Mouse (Mus musculus): Measurements from ENCODE around the gene Adcy9. TPM values are rescaled to one million over a fixed set of nuclear protein-coding genes. Genes with fewer than 3 reads are reported as not detected.

Adcy9 gene
- polyA plus RNA-seq, 1 experiment from 2014 or later, result 1.5 TPM

- Histone ChIP-seq H3K4me3 (replicated peaks; ENCODE audit: low read length) (no peak overlapping the region), H3K9ac (ENCODE audit: low read length) (no peak overlapping the region), H3K9me3 (replicated peaks; ENCODE audit: control insufficient read depth, low read length) (no peaks in the 10 kb centered on the region), H3K27me3 (ENCODE audit: control insufficient read depth, insufficient read depth, low read length) (no peaks in the 10 kb centered on the region), H3K4me1 (ENCODE audit: control insufficient read depth, insufficient read depth, low read length) (peaks cover 14% of the 10 kb centered on the region), H3K36me3 (ENCODE audit: control insufficient read depth, insufficient read depth, low read length) (no peaks in the 10 kb centered on the region), H3K27ac (ENCODE audit: low read length) (no peak overlapping the region), H3K4me2 (ENCODE audit: low read depth, low read length) (no peak overlapping the region)
- WGBS, result 89% methylated on average over 5 of the region's 5 CpGs
- ATAC-seq (ENCODE audit: insufficient read depth, low FRiP score), result no peak
Measured at GRCm38 (mm10) chr16:4276621-4277020, 143.7 kb downstream of the Adcy9 start.

GRCm38 (mm10) chr16:4276151-4276550 lies 144.1 kb downstream of the Adcy9 start:
- no peaks in the 10 kb centered on the region for H3K9me3 ChIP-seq (replicated peaks; ENCODE audit: control insufficient read depth, low read length)
- 76% methylated on average over 2 of the region's 2 CpGs for WGBS
- no peak overlapping the region for H3K4me3 ChIP-seq (replicated peaks; ENCODE audit: low read length)
- no peaks in the 10 kb centered on the region for H3K27me3 ChIP-seq (ENCODE audit: control insufficient read depth, insufficient read depth, low read length)
- no peak for ATAC-seq (ENCODE audit: insufficient read depth, low FRiP score)
- no peak overlapping the region for H3K4me2 ChIP-seq (ENCODE audit: low read depth, low read length)
- H3K4me1 ChIP-seq (ENCODE audit: control insufficient read depth, insufficient read depth, low read length), result peaks cover 14% of the 10 kb centered on the region
- no peaks in the 10 kb centered on the region for H3K36me3 ChIP-seq (ENCODE audit: control insufficient read depth, insufficient read depth, low read length)
- no peak overlapping the region for H3K27ac ChIP-seq (ENCODE audit: low read length)
- H3K9ac ChIP-seq (ENCODE audit: low read length), result no peak overlapping the region

- Histone ChIP-seq H3K4me3 (replicated peaks; ENCODE audit: low read length) (no peak overlapping the region), H3K4me2 (ENCODE audit: low read depth, low read length) (peak overlapping the region; percentile 16; the same call in 1 of the 2 replicates), H3K36me3 (ENCODE audit: control insufficient read depth, insufficient read depth, low read length) (no peaks in the 10 kb centered on the region), H3K27ac (ENCODE audit: low read length) (peak overlapping the region; percentile 94), H3K9me3 (replicated peaks; ENCODE audit: control insufficient read depth, low read length) (no peaks in the 10 kb centered on the region), H3K27me3 (ENCODE audit: control insufficient read depth, insufficient read depth, low read length) (no peaks in the 10 kb centered on the region), H3K4me1 (ENCODE audit: control insufficient read depth, insufficient read depth, low read length) (peaks cover 21% of the 10 kb centered on the region), H3K9ac (ENCODE audit: low read length) (peak overlapping the region; percentile 28; the same call in 1 of the 2 replicates)
- 30% methylated on average over 12 of the region's 12 CpGs for WGBS
- ATAC-seq (ENCODE audit: insufficient read depth, low FRiP score), result peak; percentile 89
Measured at GRCm38 (mm10) chr16:4273702-4274476, 146.4 kb downstream of the Adcy9 start.

- H3K9me3 ChIP-seq (replicated peaks; ENCODE audit: control insufficient read depth, low read length), result no peaks in the 10 kb centered on the region
- H3K27ac ChIP-seq (ENCODE audit: low read length), result no peak overlapping the region
- H3K4me3 ChIP-seq (replicated peaks; ENCODE audit: low read length), result no peak overlapping the region
- no peak overlapping the region for H3K4me2 ChIP-seq (ENCODE audit: low read depth, low read length)
- ATAC-seq (ENCODE audit: insufficient read depth, low FRiP score), result no peak
- H3K27me3 ChIP-seq (ENCODE audit: control insufficient read depth, insufficient read depth, low read length), result no peaks in the 10 kb centered on the region
- H3K4me1 ChIP-seq (ENCODE audit: control insufficient read depth, insufficient read depth, low read length), result peaks cover 21% of the 10 kb centered on the region
- no peaks in the 10 kb centered on the region for H3K36me3 ChIP-seq (ENCODE audit: control insufficient read depth, insufficient read depth, low read length)
- no peak overlapping the region for H3K9ac ChIP-seq (ENCODE audit: low read length)
- WGBS, result 84% methylated on average over 3 of the region's 3 CpGs
Measured at GRCm38 (mm10) chr16:4272254-4272653, 148.0 kb downstream of the Adcy9 start.

- H3K4me2 ChIP-seq (ENCODE audit: low read depth, low read length), result no peak overlapping the region
- H3K4me1 ChIP-seq (ENCODE audit: control insufficient read depth, insufficient read depth, low read length), result peaks cover 21% of the 10 kb centered on the region
- 0 out of 2 replicates have a peak overlapping the region, but pooled peaks have one; percentile 12 for H3K9ac ChIP-seq (ENCODE audit: low read length)
- 11% methylated on average over 1 of the region's 1 CpGs for WGBS
- peak; percentile 73 for ATAC-seq (ENCODE audit: insufficient read depth, low FRiP score)
- peak overlapping the region; percentile 90 for H3K27ac ChIP-seq (ENCODE audit: low read length)
- no peaks in the 10 kb centered on the region for H3K36me3 ChIP-seq (ENCODE audit: control insufficient read depth, insufficient read depth, low read length)
- H3K27me3 ChIP-seq (ENCODE audit: control insufficient read depth, insufficient read depth, low read length), result no peaks in the 10 kb centered on the region
- no peaks in the 10 kb centered on the region for H3K9me3 ChIP-seq (replicated peaks; ENCODE audit: control insufficient read depth, low read length)
- no peak overlapping the region for H3K4me3 ChIP-seq (replicated peaks; ENCODE audit: low read length)
Measured at GRCm38 (mm10) chr16:4270911-4271310, 149.4 kb downstream of the Adcy9 start.

- peak; percentile 71 for ATAC-seq (ENCODE audit: insufficient read depth, low FRiP score)
- 9% methylated on average over 40 of the region's 40 CpGs for WGBS
- H3K9me3 ChIP-seq (replicated peaks; ENCODE audit: control insufficient read depth, low read length), result no peaks in the 10 kb centered on the region
- no peak overlapping the region for H3K27ac ChIP-seq (ENCODE audit: low read length)
- no peaks in the 10 kb centered on the region for H3K36me3 ChIP-seq (ENCODE audit: control insufficient read depth, insufficient read depth, low read length)
- peak overlapping the region; percentile 77 for H3K4me2 ChIP-seq (ENCODE audit: low read depth, low read length)
- peak overlapping the region; percentile 76 for H3K9ac ChIP-seq (ENCODE audit: low read length)
- H3K4me3 ChIP-seq (replicated peaks; ENCODE audit: low read length), result peak overlapping the region; percentile 45
- H3K4me1 ChIP-seq (ENCODE audit: control insufficient read depth, insufficient read depth, low read length), result peaks cover 11% of the 10 kb centered on the region
- no peaks in the 10 kb centered on the region for H3K27me3 ChIP-seq (ENCODE audit: control insufficient read depth, insufficient read depth, low read length)
Measured at GRCm38 (mm10) chr16:4267857-4268666, 152.2 kb downstream of the Adcy9 start.

- Histone ChIP-seq H3K27ac (ENCODE audit: low read length) (no peak overlapping the region), H3K36me3 (ENCODE audit: control insufficient read depth, insufficient read depth, low read length) (no peaks in the 10 kb centered on the region), H3K4me3 (replicated peaks; ENCODE audit: low read length) (peak overlapping the region; percentile 45), H3K27me3 (ENCODE audit: control insufficient read depth, insufficient read depth, low read length) (no peaks in the 10 kb centered on the region), H3K9me3 (replicated peaks; ENCODE audit: control insufficient read depth, low read length) (no peaks in the 10 kb centered on the region), H3K4me2 (ENCODE audit: low read depth, low read length) (peak overlapping the region; percentile 77), H3K9ac (ENCODE audit: low read length) (peak overlapping the region; percentile 76), H3K4me1 (ENCODE audit: control insufficient read depth, insufficient read depth, low read length) (peaks cover 7% of the 10 kb centered on the region)
- ATAC-seq (ENCODE audit: insufficient read depth, low FRiP score), result no peak
- WGBS, result 52% methylated on average over 9 of the region's 9 CpGs
Measured at GRCm38 (mm10) chr16:4267453-4267852, 152.8 kb downstream of the Adcy9 start.

GRCm38 (mm10) chr16:4265351-4265750 lies 154.9 kb downstream of the Adcy9 start:
- WGBS, result 56% methylated on average over 5 of the region's 5 CpGs
- no peak overlapping the region for H3K4me2 ChIP-seq (ENCODE audit: low read depth, low read length)
- no peaks in the 10 kb centered on the region for H3K9me3 ChIP-seq (replicated peaks; ENCODE audit: control insufficient read depth, low read length)
- no peak for ATAC-seq (ENCODE audit: insufficient read depth, low FRiP score)
- no peak overlapping the region for H3K9ac ChIP-seq (ENCODE audit: low read length)
- peaks cover 2% of the 10 kb centered on the region; the same call in 1 of the 2 replicates for H3K4me1 ChIP-seq (ENCODE audit: control insufficient read depth, insufficient read depth, low read length)
- no peak overlapping the region for H3K4me3 ChIP-seq (replicated peaks; ENCODE audit: low read length)
- H3K27ac ChIP-seq (ENCODE audit: low read length), result no peak overlapping the region
- H3K36me3 ChIP-seq (ENCODE audit: control insufficient read depth, insufficient read depth, low read length), result no peaks in the 10 kb centered on the region
- H3K27me3 ChIP-seq (ENCODE audit: control insufficient read depth, insufficient read depth, low read length), result no peaks in the 10 kb centered on the region

- ATAC-seq (ENCODE audit: insufficient read depth, low FRiP score), result no peak
- Histone ChIP-seq H3K4me3 (replicated peaks; ENCODE audit: low read length) (no peak overlapping the region), H3K4me1 (ENCODE audit: control insufficient read depth, insufficient read depth, low read length) (no peaks in the 10 kb centered on the region), H3K9ac (ENCODE audit: low read length) (no peak overlapping the region), H3K27me3 (ENCODE audit: control insufficient read depth, insufficient read depth, low read length) (no peaks in the 10 kb centered on the region), H3K27ac (ENCODE audit: low read length) (no peak overlapping the region), H3K36me3 (ENCODE audit: control insufficient read depth, insufficient read depth, low read length) (no peaks in the 10 kb centered on the region), H3K4me2 (ENCODE audit: low read depth, low read length) (no peak overlapping the region), H3K9me3 (replicated peaks; ENCODE audit: control insufficient read depth, low read length) (no peaks in the 10 kb centered on the region)
- WGBS, result 74% methylated on average over 3 of the region's 3 CpGs
Measured at GRCm38 (mm10) chr16:4263486-4263885, 156.8 kb downstream of the Adcy9 start.
